Mouse (Mus musculus): ENCODE results near the gene Grhl3.

Grhl3 gene

DNA sequence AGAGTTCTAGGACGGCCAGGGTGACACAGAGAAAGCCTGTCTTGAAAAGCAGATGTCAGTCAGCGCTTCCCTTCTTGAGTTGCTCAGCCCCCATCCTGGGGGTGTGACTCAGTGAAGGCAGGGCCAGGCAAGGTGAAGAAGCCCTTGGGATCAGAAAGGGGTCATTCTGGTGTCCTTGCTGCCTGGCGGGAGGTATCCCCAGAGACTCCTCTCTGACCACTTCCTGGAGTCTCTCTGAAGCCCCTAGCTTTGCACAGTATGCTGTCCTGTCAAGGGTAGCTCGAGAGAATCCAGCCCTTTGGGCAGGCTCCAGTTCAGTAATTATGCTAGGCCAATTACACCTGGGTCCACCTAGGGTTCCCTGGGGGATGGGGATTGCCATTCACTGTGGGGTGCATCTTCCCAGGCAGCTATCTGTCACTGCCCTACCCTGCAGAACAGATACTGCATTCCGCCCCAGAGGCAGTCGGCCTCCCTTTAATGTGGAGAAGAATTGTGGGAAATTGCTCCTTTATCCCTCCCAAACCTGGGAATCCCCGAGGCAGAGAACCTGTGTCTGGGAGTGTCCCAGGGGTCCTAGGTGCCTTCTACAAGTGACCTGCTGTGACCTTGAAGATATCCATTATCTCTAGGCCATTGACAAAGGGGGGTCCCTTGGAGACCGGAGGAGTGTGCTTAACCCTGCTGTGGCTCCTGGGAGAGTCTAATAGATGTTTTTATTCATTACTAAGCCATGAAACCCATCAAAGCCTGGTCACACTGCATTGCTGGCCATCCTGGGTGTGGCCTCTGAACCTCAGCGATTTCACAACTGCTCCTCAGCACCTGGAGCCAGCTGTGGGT lies 41.4 kb downstream of the Grhl3 start:
- DNase-seq (ENCODE audit: low spot score in 2 of 2) = no peak

DNA sequence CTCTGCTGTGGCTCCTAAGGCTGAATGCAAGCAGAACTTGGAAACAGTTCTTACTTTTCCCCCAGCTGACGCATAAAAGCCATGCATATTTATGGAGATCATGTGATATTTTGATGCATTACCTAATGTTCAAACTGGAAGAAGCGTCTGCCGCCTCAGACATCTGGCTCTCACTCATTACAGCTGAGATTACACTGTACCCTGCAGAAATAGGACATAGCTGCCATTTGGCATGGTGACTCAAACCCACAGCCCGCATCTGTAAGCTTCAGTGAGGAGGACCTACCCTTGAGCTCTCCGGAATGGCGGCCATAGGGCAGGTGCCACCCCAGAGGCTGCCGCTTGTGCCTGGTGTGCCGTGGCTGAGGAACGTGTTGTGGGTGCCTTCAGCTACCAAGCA lies 42.2 kb downstream of the Grhl3 start:
- peak; percentile 40 to 61 for DNase-seq (ENCODE audit: low spot score in 2 of 2)

DNA sequence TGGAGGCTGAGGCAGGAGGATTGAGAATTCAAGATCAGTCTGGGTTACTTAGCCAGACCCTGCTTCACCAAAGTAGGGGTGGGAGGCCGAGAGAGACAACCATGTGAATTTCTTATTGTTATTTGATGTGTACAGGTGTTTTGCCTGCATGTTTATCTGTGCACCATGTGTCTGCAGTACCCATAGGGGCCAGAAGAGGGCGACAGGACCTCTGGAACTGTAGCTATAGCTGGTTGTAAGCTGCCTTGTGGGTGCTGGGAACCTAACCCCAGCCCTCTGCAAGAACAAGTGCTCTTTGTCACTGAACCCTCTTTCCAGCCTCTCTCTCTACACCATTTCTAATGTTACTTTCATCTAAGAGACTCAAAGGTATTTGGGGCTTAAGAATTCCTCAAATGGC lies 43.2 kb downstream of the Grhl3 start:
- no peak for DNase-seq (ENCODE audit: low spot score in 2 of 2)

DNA sequence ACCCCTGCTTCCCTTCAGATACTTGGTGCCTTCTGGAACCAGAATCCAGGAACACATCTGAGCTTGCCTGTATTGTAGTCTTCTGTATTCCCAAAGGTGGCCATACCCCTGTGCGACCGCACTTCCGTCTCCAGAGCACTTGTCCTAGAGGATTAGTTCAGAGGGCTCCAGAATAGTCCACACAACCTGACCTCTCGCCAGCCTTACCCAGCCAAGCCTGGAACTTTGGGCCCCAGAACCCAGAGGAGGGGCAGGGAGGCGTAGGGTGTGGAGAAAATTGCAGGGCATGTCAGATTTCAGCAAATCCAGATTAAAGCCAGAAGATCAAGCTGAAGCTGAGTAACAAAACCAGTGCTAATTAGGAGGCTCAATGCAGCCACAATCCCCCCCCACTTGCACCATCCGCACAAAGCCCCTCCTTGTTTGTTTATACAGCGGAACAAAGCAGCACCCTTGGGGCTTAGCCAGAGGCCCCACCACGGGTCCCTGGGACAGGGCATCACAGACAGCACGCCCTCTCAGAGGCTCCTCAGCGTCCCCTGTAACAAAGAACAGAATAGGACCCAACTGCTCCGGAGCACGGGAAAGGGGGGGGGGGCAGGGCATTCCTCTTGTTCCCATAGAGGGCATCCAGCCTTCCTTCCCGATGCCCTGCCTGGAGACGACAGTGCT lies 47.3 kb downstream of the Grhl3 start:
- DNase-seq (ENCODE audit: low spot score in 2 of 2) = no peak

DNA sequence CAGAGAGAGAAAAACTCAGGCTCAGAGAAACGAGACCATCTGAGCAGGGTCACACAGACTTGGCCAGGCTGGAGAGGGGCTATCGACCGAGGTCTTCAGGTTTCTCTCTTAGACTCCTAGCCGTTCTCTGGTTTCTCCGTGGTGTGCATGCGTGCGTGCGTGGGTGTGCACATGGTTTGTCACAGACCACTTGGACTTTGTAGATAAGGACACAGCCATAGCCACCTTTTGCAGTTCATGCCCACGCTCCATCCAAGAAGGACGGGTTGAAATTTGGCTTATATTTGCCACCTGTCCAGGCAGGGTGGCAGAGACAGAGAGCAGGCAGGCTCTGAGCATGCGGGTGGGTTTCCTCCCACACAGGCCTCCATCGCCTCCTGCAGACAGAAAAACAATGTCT lies 48.4 kb downstream of the Grhl3 start:
- DNase-seq (ENCODE audit: low spot score in 2 of 2) = no peak

DNA sequence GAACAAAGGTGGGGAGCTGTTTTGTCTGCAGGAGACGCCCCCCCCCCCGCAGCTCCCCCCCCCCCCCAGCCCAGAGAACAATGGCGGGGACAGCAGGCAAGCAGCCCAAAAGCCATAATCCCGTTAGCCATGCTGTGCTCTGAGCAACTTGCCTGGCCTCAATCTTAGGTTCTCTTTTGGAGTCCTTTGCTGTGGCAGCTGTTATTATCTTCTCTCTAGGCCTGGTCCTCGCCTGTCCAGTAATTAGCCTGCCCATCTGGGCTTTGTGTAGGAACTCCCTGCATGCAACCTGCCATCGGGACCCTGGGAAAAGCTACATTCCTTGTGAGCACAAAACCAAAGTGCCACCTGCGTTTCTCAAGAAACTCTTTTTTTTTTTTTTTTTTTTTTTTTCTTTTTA lies 49.5 kb downstream of the Grhl3 start:
- no peak for DNase-seq (ENCODE audit: low spot score in 2 of 2)

DNA sequence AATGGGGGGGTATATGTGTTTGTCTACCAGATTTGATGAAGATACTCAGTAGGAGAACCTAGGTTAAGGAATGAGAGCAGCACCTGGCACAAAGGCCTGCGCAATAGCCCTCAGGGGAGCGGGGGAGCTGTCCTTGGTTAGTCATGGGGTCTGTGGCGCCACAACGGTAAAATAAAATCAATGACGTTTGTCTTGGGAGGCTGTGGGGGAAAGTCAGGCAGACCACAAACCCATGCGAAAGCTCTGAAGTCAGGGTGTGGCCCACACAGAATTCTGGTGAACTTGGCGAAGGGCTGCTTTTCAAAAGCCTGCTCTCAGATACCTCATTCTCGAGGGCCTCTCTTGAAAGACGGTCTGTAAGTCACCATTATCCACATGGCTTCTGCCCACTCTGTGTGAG lies 53.0 kb downstream of the Grhl3 start:
- no peak for DNase-seq (ENCODE audit: low spot score in 2 of 2)

DNA sequence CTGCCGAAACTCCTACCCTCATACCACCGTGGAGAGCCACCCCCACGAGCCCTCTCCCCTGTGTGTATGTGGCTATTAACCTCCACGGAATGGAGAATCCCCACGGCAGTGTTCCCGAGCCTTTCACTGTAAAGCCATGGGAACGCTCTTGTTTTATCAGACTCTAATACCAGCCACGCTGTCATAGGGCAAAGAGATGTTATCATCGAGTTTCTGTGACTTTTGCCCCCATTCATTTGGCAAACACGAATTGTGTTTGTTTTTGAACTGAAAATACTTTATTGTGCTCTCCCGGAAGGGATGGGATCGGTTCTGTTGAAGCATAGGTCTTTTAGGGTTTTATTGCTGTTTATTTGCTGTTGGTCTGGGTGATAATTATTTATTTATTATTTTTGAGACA lies 55.3 kb downstream of the Grhl3 start:
- DNase-seq (ENCODE audit: low spot score in 2 of 2) = no peak

DNA sequence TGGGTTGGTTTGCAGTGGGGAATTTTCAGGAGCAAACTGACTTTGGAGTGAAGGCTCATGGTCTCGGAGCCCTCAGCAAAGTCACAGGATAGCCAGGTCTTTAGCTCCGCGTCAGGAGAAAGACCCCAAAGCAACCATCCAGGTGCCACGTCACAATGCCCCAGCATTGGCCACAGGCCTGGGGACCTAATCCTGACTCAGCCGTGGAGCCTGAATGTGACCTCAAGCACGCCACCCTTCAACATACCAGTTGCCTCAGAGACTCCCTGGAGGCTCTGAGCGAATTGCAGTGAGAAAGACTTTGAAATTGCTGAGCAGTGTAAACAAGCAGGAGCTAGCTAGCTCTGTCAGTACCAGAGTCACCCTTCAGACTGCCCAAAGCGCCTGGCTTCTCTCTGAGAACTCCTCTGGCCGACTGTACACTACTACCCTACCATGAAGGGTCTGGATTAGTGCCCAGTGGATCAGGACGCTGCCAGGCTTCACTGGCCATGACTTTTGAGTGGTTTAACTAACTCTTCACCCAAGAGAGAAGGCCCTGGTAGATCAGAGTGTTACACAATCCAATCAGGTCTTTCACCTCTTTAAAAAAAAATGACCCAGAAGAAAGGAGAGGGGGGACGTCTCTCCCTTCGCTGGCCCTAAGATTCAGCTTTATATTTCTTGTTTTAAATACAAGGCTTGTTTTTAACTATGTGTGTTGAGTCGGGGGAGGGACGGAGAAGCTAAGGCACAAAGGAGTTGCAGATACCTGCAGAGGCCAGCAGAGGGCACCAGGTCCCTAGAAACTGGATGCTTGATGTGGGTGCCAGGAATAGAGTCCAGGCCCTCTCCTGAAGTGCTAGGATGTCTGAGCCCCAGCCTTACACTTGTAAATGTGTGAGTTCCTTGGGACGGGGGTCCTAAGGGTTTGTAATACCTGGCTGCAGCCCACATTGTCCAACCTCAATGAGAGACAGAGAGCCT lies 56.8 kb downstream of the Grhl3 start:
- DNase-seq (ENCODE audit: low spot score in 2 of 2) = peak in 1 of 2 experiments; percentile 33

DNA sequence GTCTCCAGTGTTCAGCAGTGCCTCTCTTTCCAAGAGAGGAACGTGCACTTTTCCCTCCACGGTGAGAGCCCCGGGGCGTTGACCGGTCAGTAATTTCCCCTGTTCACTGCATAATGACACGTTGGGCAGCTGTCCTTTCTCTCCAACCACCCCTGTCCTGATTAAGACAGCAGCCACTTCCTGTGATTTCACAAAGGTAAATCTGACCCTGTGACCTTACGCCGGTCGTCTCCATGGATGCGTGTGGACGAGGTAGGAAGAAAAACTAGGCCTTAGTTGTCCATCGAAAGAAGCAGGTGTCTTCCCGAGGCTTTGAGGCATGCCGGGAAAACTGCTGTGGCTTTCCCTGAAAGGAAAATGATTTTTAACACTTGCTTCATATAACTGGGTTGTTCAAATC lies 58.5 kb downstream of the Grhl3 start:
- no peak for DNase-seq (ENCODE audit: low spot score in 2 of 2)

DNA sequence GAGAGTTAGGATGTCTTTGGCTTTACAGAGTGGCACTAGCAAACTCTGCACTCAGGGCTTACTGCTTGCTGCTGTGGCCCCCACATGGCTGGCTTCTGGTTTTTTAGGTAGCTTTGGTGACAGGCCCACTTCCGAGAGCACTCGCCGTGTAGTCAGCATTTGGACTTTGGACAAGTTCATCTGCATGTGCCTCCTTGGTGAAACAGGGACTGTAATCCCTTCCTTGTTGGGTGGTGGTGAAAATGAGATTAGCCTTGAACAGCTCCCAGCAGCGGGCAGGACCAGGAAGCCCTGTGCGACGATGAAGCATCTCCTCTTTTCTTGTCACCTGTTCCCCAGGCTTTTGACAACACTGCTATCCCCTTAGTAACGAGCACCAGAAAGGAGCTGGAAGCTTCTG lies 59.6 kb downstream of the Grhl3 start:
- no peak for DNase-seq (ENCODE audit: low spot score in 2 of 2)

DNA sequence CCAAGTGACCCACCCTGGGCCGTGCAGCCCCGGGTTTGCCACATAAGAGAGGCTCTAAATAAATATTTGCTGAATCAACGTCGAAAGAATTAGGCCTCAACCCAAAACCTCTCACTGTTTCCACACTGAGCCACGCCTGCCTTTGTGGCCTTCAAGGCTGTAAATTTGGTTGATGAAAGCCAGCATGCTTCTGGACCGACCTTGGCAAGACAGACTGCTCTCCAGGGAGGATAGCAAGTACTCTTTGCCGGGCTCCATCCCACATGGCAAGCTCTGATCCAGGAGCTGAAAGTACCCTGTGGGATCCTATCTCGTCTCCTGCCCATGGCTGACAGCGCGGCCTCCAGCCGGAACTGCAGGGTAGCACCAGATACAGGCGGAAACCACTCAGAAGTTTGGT lies 63.9 kb downstream of the Grhl3 start:
- no peak for DNase-seq (ENCODE audit: low spot score in 2 of 2)

DNA sequence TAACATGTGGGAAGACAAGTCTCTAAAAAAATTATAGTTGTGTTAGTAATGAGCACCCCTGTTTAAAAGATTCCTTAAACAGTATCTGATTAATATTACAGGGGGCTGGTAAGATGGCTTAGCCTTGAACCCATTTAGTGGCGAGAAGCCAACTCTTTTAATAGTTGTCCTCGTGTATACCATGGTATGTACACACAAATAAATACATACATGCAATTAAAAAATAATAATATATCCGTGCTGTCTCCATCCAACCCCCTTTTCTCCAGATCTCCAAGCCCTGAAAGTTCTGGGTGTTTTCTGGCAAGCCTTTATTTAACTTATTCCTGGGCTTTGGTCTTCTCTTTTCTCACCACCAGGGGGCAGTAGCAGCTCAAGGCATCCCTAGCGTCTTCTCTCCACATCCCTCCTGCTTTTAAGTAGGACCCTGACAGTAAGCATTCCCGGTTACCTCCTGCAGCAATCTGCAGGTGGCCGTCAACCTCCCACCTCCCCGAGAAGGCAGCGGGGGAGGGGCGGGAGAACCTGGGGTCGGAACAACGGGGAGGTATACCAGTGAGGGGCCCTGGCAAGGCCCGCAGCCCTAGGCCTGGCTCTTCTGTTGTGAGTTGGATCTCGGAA lies 64.9 kb downstream of the Grhl3 start:
- DNase-seq (ENCODE audit: low spot score in 2 of 2) = peak; percentile 37 to 88

DNA sequence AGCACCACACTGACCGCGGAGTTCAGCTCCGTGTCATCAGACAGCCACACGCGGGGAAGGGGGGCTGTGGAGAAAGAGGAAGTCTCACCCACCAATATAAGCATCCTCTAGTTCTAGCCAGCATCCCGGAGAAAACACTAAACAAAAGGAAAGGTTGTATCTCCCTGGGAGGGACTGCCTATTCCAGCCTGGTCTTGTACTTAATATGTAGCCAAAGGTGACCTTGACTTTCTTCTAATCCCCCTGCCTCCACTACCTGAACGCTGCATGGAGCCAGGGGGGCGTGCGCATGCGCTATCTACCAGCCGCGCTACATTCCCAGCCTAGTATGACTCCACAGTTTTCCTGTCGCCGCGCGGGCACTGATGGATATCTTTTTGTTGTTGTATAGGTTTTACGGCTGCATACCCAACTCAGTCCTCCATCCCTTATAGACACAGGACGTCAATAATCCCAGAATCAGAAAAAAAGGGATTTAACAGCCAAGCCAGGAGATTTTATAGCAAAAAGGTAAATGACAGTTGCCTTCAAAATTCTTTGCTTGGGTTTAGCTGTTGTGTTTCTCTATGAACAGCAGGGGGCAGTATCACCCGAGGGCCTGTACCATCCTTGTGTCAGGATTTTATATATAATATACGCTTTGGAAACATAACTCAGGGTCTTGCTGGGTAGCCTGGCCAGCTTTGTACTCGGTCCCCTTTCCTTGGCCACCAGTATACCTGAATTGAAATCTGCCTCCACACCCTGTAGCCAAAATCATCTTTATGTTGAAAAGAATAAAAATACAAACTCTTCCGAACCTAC lies 65.7 kb downstream of the Grhl3 start:
- DNase-seq (ENCODE audit: low spot score in 2 of 2) = peak; percentile 25 to 76

DNA sequence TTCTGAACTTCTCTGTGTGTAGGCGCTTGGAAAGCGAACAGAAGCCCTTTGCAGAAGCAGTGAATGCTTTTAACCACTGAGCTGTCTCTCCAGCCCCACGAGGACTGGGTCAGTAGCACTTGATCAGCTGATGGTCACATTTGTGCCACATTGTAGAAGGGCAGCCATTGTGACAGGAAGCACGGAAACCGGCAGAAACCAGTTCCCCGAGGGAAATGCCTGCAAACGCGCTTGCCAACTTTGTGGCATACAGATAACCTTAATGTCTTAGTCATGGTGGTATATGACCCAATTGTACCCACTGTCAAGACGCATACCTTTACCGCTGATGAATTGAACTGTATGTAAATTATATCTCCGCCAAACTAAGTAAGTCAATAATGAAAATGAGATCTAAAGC lies 67.6 kb downstream of the Grhl3 start:
- no peak for DNase-seq (ENCODE audit: low spot score in 2 of 2)

DNA sequence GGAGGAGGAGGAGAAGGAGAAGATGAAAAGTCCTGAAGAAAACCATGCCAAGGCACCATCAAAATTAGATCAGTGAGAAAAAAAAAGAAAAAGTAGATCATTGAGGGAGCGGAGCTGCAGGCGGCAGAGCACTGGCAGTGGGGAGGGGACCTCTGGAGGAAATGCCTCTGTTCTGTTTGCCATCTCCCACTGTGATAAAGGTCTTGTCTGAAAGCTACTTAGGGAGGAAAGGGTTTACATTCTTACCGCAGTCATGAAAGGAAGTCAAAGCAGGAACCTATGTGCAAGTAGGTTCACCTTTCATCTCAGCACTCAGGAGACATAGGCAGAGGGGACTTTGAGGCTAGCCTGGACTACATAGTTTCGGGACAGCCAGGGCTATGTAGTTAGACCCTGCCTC lies 71.8 kb downstream of the Grhl3 start:
- no peak for DNase-seq (ENCODE audit: low spot score in 2 of 2)

DNA sequence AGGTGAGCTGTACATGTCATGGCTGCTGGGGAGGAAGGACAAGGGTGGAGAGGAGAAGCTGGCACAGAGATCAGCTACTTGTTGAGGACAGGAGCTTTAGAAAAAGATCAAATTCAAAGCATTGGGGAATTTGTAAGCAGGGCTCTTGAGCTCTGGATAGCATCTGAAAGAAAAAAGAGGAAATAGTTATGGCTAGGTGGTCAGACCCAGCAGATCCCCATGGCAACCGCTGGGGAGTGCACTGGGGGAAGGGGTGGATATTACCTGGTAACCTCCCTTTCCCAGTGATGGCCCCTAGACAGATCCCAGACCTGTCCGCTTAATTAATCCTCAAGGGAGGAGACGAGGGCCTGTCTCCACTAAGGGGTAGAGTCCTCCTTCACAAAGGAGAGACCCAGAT lies 73.6 kb downstream of the Grhl3 start:
- DNase-seq (ENCODE audit: low spot score in 2 of 2) = no peak

DNA sequence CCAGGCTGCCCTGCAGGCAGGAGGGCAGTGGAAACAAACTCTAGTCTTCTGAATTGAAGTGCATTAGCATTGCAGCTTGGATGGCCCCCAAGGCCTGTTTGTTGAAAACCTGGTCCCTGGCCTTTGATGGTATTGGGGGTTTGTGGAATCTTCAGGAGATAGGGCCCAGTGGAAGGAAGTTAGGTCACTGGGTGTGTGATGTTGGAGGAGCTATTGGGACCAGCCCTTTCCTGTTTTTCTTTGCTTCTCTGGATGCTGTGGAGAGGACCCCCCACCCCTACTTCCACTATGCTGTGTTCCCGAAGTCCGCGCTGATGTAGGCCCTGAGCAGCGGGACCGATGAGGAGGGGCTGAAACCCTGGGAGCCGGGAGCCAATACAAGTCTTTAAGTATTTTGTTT lies 75.3 kb downstream of the Grhl3 start:
- no peak for DNase-seq (ENCODE audit: low spot score in 2 of 2)

DNA sequence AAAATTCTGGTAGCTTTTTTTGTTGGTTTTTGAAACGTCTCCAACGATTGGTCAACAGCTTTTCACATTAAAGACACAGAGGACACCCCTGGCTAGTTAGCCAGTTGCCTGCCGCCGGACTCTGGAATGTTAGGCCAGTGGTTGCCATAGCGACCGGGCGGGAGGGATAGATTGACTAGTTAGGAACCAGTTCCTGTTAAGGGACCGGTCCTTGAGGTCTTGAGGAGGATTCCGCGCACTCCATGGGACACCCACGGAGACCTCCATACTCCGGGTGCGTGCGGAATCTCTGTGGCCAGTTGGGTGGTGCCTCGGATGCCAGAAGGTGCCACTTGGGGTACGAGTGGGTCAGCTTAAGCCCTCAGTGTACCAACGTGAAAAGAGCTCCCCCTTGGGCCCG lies 77.6 kb downstream of the Grhl3 start:
- peak in 1 of 2 experiments; percentile 24 for DNase-seq (ENCODE audit: low spot score in 2 of 2)

DNA sequence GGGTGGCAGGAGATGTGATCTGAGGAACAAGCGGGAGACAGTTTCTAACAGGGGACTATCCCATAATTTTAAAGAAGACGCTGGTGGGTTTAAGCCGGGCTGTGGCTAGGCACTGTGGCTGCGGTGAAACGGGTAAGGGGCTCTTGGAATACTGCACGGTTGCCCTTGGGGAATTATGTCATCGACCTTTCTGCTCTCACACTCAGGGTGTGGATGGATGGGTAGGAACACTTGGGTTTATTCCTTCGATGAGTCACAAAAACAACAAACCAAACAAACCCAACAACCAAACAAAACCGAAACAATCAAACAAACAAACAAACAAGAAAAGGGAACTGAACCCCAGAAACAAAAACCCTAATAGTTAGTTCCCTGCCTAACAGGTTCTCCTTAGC lies 78.0 kb downstream of the Grhl3 start:
- no peak for DNase-seq (ENCODE audit: low spot score in 2 of 2)

Measured in left cerebral cortex, adult 9 months (tissue).